Mouse (Mus musculus): Measurements from ENCODE around the gene Ppp2r5d. TPM values are rescaled to one million over a fixed set of nuclear protein-coding genes. Genes with fewer than 3 reads are reported as not detected.
A peak's percentile ranks its signal among the peaks of the same experiment; 100 is the strongest.

Gene Ppp2r5d
- polyA plus RNA-seq, 1 experiment: 113 TPM

GRCm38 (mm10) chr17:46644916-46645475 is 59.9 kb downstream of the Ppp2r5d start:
- Histone ChIP-seq H3K4me3 (ENCODE audit: control insufficient read depth, insufficient read depth, low read length) (peak overlapping the region; percentile 61), H3K4me1 (replicated peaks; ENCODE audit: control insufficient read depth, insufficient read depth, low read length) (peaks cover 9% of the 10 kb centered on the region), H3K27me3 (ENCODE audit: control insufficient read depth, insufficient read depth, low read length) (no peaks in the 10 kb centered on the region), H3K36me3 (ENCODE audit: control insufficient read depth, insufficient read depth, low read length) (no peaks in the 10 kb centered on the region), H3K27ac (ENCODE audit: control insufficient read depth, insufficient read depth, low read length) (no peak overlapping the region)
- 21% methylated on average over 11 of the region's 11 CpGs for WGBS
- DNase-seq: no peak
- TF ChIP-seq POLR2A (IDR thresholded peaks at IDR 0.05; ENCODE audit: control insufficient read depth, extremely low read depth, insufficient read depth, low read length, poor library complexity): no peak
- no peak for TF ChIP-seq CTCF (IDR thresholded peaks at IDR 0.05; ENCODE audit: borderline replicate concordance, control insufficient read depth, extremely low read depth, insufficient read depth, low read length, poor library complexity)

DNA sequence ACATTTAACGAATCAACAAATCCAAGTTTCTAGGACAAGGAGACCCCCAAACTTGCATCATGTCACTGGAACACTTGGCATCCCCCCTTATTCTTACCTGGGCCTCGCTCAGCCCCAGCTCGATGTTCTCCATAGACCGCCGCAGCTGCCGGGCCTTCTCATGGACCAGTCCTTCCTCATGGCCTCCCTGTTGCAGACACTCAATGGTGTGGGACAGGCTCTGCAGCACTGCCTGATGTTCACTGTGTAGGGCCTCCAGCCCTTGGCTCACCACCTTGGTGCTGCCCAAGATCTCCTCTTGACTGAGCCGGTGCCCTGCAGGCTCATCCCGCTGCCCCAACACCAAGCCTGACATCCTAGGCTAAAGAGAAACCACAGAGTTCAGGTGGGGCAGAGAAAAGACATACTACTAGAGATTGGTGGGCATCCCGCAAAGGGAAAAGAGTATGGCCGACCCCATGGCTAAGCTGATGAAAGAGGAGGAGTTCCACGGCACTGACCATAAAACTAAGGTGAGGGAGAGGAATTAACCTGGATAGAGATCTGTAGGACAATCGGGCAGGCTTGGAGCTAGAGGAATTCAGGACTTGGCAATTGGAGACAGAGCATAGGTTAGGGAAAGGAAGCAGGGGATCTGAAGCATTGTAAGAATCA is 60.6 kb downstream of the Ppp2r5d start:
- DNase-seq: no peak
- 93% methylated on average over 12 of the region's 12 CpGs for WGBS
- H3K4me3 ChIP-seq (ENCODE audit: control insufficient read depth, insufficient read depth, low read length): no peak overlapping the region
- H3K36me3 ChIP-seq (ENCODE audit: control insufficient read depth, insufficient read depth, low read length): no peaks in the 10 kb centered on the region
- no peak overlapping the region for H3K27ac ChIP-seq (ENCODE audit: control insufficient read depth, insufficient read depth, low read length)
- H3K4me1 ChIP-seq (replicated peaks; ENCODE audit: control insufficient read depth, insufficient read depth, low read length): peaks cover 9% of the 10 kb centered on the region
- TF ChIP-seq POLR2A (IDR thresholded peaks at IDR 0.05; ENCODE audit: control insufficient read depth, extremely low read depth, insufficient read depth, low read length, poor library complexity): no peak
- no peak for TF ChIP-seq CTCF (IDR thresholded peaks at IDR 0.05; ENCODE audit: borderline replicate concordance, control insufficient read depth, extremely low read depth, insufficient read depth, low read length, poor library complexity)
- no peaks in the 10 kb centered on the region for H3K27me3 ChIP-seq (ENCODE audit: control insufficient read depth, insufficient read depth, low read length)

GRCm38 (mm10) chr17:46642060-46642459 is 62.9 kb downstream of the Ppp2r5d start:
- Histone ChIP-seq H3K27me3 (ENCODE audit: control insufficient read depth, insufficient read depth, low read length) (no peaks in the 10 kb centered on the region), H3K4me1 (replicated peaks; ENCODE audit: control insufficient read depth, insufficient read depth, low read length) (peaks cover 9% of the 10 kb centered on the region), H3K36me3 (ENCODE audit: control insufficient read depth, insufficient read depth, low read length) (no peaks in the 10 kb centered on the region), H3K27ac (ENCODE audit: control insufficient read depth, insufficient read depth, low read length) (no peak overlapping the region), H3K4me3 (ENCODE audit: control insufficient read depth, insufficient read depth, low read length) (no peak overlapping the region)
- no peak for DNase-seq
- 97% methylated on average over 17 of the region's 17 CpGs for WGBS
- TF ChIP-seq CTCF (IDR thresholded peaks at IDR 0.05; ENCODE audit: borderline replicate concordance, control insufficient read depth, extremely low read depth, insufficient read depth, low read length, poor library complexity) (no peak), POLR2A (IDR thresholded peaks at IDR 0.05; ENCODE audit: control insufficient read depth, extremely low read depth, insufficient read depth, low read length, poor library complexity) (no peak)

- Histone ChIP-seq H3K4me3 (ENCODE audit: control insufficient read depth, insufficient read depth, low read length) (no peak overlapping the region), H3K36me3 (ENCODE audit: control insufficient read depth, insufficient read depth, low read length) (no peaks in the 10 kb centered on the region), H3K4me1 (replicated peaks; ENCODE audit: control insufficient read depth, insufficient read depth, low read length) (peaks cover 12% of the 10 kb centered on the region), H3K27me3 (ENCODE audit: control insufficient read depth, insufficient read depth, low read length) (no peaks in the 10 kb centered on the region), H3K27ac (ENCODE audit: control insufficient read depth, insufficient read depth, low read length) (no peak overlapping the region)
- DNase-seq: no peak
- WGBS: 74% methylated on average over 9 of the region's 9 CpGs
- TF ChIP-seq CTCF (IDR thresholded peaks at IDR 0.05; ENCODE audit: borderline replicate concordance, control insufficient read depth, extremely low read depth, insufficient read depth, low read length, poor library complexity) (no peak), POLR2A (IDR thresholded peaks at IDR 0.05; ENCODE audit: control insufficient read depth, extremely low read depth, insufficient read depth, low read length, poor library complexity) (no peak)
Measured at GRCm38 (mm10) chr17:46639929-46640328, 65.0 kb downstream of the Ppp2r5d start.

DNA sequence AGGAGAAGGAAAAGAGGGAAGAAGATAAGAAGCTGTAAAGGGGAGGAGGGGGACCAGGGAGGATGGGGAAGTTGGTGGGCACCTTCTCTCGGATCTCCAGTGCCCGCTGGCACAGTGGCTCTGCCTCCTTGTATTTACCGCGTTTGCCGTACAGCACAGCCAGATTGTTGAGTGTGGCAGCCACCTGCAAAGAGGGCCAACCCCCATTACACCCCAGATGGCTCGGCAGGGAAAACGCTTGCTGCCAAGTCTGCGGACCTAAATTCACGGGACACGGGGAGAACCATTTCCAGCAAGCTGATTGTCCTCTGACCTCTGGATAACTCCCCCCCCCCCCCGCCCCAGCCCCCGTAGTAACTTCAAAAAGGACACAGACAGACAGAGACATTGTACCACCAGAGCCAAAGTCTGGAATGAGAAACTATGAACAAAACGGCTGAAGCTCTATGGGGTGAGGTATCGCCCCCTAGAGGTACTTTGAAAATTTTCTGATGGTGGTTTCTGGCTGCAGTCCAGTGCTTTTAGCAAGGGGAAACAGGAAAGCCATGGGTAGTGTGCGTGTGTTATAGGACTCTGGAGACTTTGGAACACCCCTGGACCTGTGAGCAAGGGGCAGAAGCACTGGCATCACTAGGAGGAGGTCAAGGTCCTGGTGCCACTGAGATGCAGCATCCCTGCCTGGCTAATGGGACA is 67.9 kb downstream of the Ppp2r5d start:
- H3K4me3 ChIP-seq (ENCODE audit: control insufficient read depth, insufficient read depth, low read length): peak overlapping the region; percentile 9; the same call in 1 of the 2 replicates
- peak; percentile 48 for DNase-seq

More for the DNA sequence above, 67.9 kb downstream of the Ppp2r5d start:
- WGBS: 6% methylated on average over 15 of the region's 15 CpGs
- Histone ChIP-seq H3K4me1 (replicated peaks; ENCODE audit: control insufficient read depth, insufficient read depth, low read length) (peaks cover 8% of the 10 kb centered on the region), H3K27ac (ENCODE audit: control insufficient read depth, insufficient read depth, low read length) (no peak overlapping the region), H3K36me3 (ENCODE audit: control insufficient read depth, insufficient read depth, low read length) (no peaks in the 10 kb centered on the region), H3K27me3 (ENCODE audit: control insufficient read depth, insufficient read depth, low read length) (no peaks in the 10 kb centered on the region)
- no peak for TF ChIP-seq CTCF (IDR thresholded peaks at IDR 0.05; ENCODE audit: borderline replicate concordance, control insufficient read depth, extremely low read depth, insufficient read depth, low read length, poor library complexity)
- no peak for TF ChIP-seq POLR2A (IDR thresholded peaks at IDR 0.05; ENCODE audit: control insufficient read depth, extremely low read depth, insufficient read depth, low read length, poor library complexity)

Other genes starting within 250 kb of the Ppp2r5d start
- gene Ttbk1, start 217.4 kb downstream of the Ppp2r5d start, polyA plus RNA-seq (2012; rRNA removed): 1.0 and 1.1 TPM in 2 replicates
- gene Dnph1, start 208.4 kb downstream of the Ppp2r5d start, polyA plus RNA-seq (2012; rRNA removed): 14.0 and 17.7 TPM in 2 replicates
- 21.8 and 22.0 TPM in 2 replicates for gene Cul9, start 158.7 kb downstream of the Ppp2r5d start, polyA plus RNA-seq (2012; rRNA removed)
- 297 and 310 TPM in 2 replicates for gene Srf, start 148.9 kb downstream of the Ppp2r5d start, polyA plus RNA-seq (2012; rRNA removed)
- gene Ptk7, start 75.6 kb downstream of the Ppp2r5d start, polyA plus RNA-seq (2012; rRNA removed): 11.9 and 15.8 TPM in 2 replicates
- 22.6 and 24.0 TPM in 2 replicates for gene Klc4, start 59.1 kb downstream of the Ppp2r5d start, polyA plus RNA-seq (2012; rRNA removed)
- 68.3 and 91.0 TPM in 2 replicates for gene Mrpl2, start 58.9 kb downstream of the Ppp2r5d start, polyA plus RNA-seq (2012; rRNA removed)
- gene Cul7, start 54.8 kb downstream of the Ppp2r5d start, polyA plus RNA-seq (2012; rRNA removed): 47.9 and 50.1 TPM in 2 replicates
- 43.8 and 47.8 TPM in 2 replicates for gene Rrp36, start 30.8 kb downstream of the Ppp2r5d start, polyA plus RNA-seq (2012; rRNA removed)
- 47.8 and 55.7 TPM in 2 replicates for gene Mea1, start 26.3 kb downstream of the Ppp2r5d start, polyA plus RNA-seq (2012; rRNA removed)
- gene Klhdc3, start 24.2 kb downstream of the Ppp2r5d start, polyA plus RNA-seq (2012; rRNA removed): 116 and 124 TPM in 2 replicates
- 105 and 113 TPM in 2 replicates for gene Pex6, start 6.4 kb upstream of the Ppp2r5d start, polyA plus RNA-seq (2012; rRNA removed)
- gene Gnmt, start 24.1 kb upstream of the Ppp2r5d start, polyA plus RNA-seq (2012; rRNA removed): 4.4 and 10.6 TPM in 2 replicates
- gene Cnpy3, start 47.1 kb upstream of the Ppp2r5d start, polyA plus RNA-seq (2012; rRNA removed): 61.5 and 67.1 TPM in 2 replicates
- 126 and 163 TPM in 2 replicates for gene Ptcra, start 58.6 kb upstream of the Ppp2r5d start, polyA plus RNA-seq (2012; rRNA removed)
- 106 TPM in 2 replicates for gene 2310039H08Rik, start 67.5 kb upstream of the Ppp2r5d start, polyA plus RNA-seq (2012; rRNA removed)
- gene Rpl7l1, start 77.6 kb upstream of the Ppp2r5d start, polyA plus RNA-seq (2012; rRNA removed): 30.7 and 33.8 TPM in 2 replicates
- gene Bicral, start 153.4 kb upstream of the Ppp2r5d start, polyA plus RNA-seq (2012; rRNA removed): 19.3 and 28.1 TPM in 2 replicates
- 23.7 and 28.5 TPM in 2 replicates for gene Tbcc, start 185.6 kb upstream of the Ppp2r5d start, polyA plus RNA-seq (2012; rRNA removed)
- 0.09 and 0.15 TPM in 2 replicates for gene Prph2, start 205.3 kb upstream of the Ppp2r5d start, polyA plus RNA-seq (2012; rRNA removed)

All from thymus, adult 2 months (tissue).